Mouse (Mus musculus): Measurements from ENCODE around the gene Rsrp1.
"Not testable (repeated sequence)": the region's sequence is repeated elsewhere in the genome, so short reads cannot be mapped to it uniquely, and the experiment has no call there.

Rsrp1 gene

DNA sequence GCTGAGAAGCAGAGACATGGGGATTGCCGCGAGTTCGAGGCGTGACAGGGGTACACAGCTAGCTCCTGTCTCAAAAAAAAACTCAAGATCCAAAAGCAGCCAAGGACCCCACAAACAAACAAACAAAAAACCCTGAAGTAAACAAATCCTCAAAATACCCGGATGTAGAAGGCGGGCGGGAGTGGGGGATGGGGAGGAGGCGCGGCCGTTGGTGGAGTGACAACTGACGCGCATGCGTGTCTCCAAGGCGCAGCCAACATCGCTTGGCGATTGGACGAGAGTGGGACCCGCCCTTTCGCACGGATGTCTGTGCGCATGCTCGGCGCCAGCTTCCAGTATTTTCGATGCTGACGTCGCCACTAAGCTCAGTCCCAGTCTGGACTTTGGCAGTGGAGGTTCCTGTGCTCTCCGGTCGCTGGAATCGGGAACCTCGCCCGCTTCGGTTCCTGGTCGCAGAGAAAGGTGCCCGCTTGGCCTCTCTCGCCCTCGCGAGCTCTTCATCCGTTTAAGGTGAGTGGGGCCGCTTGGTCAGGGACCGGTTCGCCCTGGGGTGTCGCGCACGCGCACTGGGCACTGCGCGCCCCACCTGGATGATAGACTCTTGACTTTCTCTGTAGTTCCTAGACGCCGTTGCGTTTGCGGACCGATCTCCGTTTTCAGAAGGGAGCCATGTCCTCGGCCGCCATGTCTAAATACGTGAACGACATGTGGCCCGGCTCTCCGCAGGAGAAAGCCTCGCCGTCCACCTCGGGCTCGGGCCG lies at the start of gene Rsrp1:
Gene Rsrp1 (plus strand): TSS at position 335 of the 761 bp plus-strand sequence.
- peak; percentile 93 for DNase-seq (ENCODE audit: low read depth)

DNA sequence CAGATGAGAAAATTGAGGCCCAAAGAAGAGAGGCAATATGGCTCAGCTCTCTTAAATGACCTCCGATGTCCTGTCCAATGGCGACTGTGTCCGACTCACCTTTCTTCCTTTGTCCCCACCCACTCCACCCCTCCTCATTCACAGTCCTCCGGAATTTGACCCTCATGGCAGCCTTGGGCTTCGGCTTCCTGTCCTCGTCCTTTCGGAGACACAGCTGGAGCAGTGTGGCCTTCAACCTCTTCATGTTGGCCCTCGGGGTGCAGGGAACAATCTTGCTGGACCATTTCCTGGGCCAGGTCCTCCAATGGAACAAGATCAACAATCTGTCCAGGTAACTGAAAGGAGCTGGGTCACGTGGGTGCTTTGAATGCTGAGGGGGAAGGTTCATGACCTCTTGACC lies 47.2 kb upstream of the Rsrp1 start:
- DNase-seq (ENCODE audit: low read depth) = no peak

DNA sequence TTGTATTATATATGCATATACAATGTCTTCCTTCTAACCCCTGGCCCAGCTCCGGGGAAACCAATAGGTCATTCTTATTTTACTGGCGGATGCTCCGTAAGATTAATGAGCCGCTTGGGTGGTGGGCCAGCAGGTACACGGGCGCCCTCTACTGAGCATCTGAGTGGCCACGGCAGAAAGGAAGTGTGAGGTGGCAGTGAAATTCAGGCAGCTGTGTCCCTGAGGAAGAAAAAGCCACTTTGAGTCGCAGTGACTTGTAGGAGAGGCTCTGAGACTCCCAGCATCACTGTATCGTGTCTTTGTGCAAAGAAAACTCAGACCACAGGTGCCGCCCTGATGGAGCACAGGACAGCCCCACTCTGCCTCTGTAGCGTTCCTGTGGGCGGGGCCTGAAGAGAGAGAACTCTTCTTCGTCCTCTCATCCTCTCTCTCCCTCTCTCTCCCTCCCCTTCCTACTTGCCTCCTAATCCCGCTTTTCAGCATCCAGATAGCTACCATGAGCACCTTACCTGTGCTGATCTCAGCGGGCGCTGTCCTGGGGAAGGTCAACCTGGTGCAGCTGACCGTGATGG lies 43.9 kb upstream of the Rsrp1 start:
- DNase-seq (ENCODE audit: low read depth) = peak; percentile 66

- DNase-seq (ENCODE audit: low read depth) = no peak
Measured at GRCm38 (mm10) chr4:134880041-134880440, 43.4 kb upstream of the Rsrp1 start.

GRCm38 (mm10) chr4:134883266-134883665 lies 40.1 kb upstream of the Rsrp1 start:
- no peak for DNase-seq (ENCODE audit: low read depth)

- DNase-seq (ENCODE audit: low read depth) = no peak
Measured at GRCm38 (mm10) chr4:134883808-134884207, 39.6 kb upstream of the Rsrp1 start.

GRCm38 (mm10) chr4:134884364-134884763 lies 39.0 kb upstream of the Rsrp1 start:
- no peak for DNase-seq (ENCODE audit: low read depth)

DNA sequence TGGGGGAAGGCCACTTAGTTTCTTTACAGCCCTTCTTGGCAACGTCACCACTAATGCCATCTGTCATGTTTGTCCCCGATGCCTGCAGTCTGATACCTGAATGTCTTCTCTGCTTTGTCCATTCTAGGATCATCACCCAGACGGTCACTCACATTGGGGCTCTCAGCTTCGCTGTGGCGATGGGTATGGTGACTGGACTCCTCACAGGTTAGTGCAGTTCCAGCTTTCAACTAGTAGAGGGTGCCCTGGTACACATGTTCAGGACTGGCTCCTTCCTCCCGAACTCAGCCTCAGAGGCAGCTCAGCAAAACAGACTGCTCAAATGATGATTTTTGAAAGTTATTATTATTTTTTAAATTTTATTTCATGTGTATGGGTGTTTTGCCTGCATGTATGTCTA lies 31.3 kb upstream of the Rsrp1 start:
- DNase-seq (ENCODE audit: low read depth) = no peak

DNA sequence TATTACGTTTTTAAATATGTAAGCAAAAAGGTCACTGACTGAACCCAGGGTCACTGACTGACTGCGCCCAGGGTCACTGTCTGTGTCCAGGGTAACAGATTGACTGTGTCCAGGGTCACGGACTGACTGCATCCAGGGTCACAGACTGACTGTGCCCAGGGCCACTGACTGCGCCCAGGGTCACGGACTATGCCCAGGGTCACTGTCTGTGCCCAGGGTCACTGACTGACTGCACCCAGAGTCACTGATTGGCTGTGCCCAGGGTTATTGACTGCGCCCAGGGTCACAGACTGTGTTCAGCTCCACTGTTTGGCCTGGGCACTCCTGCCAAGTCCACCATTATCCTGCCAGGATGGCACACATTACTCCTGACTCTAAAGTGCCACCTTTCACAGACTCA lies 26.1 kb upstream of the Rsrp1 start:
- no peak for DNase-seq (ENCODE audit: low read depth)

DNA sequence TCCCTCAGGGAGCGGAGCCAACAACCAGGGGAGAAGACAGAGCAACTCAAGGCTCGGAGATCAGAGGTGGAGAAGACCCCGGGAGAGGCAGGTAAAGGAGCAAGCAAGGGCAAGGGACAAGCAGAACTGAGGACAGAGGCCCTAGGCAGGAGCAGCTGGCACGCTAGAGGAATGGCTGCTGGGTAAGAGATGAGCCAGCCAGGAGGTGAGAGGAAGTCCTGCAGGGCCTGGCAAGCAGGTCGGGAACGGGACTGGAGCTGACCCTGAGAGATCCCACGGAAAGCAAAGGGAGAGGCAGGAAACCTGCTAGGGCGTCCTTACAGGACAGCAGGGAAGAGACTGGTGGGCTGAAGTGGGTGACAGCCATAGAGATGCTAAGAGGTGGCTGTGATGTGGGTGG lies 22.3 kb upstream of the Rsrp1 start:
- DNase-seq (ENCODE audit: low read depth) = no peak

GRCm38 (mm10) chr4:134903046-134903445 lies 20.3 kb upstream of the Rsrp1 start:
- DNase-seq (ENCODE audit: low read depth) = no peak

DNA sequence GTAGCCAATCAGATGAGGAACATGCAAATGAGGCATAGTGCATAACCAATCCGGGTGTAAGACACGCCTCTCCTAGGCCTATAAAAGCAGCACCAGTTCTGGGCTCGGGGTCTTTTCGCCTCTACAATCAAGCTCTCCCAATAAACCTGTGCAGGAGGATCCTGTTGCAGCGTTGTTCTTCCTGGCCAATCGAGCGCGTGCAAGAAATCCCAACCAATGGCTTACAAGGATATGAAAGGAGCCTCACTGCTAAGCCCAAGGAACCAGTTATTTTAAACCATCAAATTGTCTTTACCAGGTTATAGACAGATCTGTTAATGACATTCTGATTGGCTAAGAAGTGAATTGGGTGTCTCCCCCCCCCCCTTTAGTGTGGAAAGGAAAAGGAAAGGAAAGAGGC lies 12.0 kb upstream of the Rsrp1 start:
- DNase-seq (ENCODE audit: low read depth) = not testable (repeated sequence)

DNA sequence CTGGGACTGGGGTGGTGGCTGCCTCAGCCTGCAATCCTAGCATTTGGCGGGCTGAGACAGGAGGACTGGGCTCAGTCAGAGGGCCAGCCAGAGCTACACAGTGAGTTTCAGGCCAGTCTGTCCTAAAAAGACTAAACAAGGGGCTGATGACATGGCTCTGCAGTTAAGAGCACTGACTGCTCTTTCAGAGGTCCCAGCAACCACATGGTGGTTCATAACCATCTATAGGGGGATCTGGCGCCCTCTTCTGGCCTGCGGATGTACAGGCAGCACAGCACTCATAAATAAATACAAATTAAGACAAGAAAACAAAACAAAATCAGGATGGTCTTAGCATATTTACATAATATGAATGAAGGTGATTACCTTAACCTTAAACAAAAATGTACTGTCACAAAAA lies 10.0 kb upstream of the Rsrp1 start:
- no peak for DNase-seq (ENCODE audit: low read depth)

DNA sequence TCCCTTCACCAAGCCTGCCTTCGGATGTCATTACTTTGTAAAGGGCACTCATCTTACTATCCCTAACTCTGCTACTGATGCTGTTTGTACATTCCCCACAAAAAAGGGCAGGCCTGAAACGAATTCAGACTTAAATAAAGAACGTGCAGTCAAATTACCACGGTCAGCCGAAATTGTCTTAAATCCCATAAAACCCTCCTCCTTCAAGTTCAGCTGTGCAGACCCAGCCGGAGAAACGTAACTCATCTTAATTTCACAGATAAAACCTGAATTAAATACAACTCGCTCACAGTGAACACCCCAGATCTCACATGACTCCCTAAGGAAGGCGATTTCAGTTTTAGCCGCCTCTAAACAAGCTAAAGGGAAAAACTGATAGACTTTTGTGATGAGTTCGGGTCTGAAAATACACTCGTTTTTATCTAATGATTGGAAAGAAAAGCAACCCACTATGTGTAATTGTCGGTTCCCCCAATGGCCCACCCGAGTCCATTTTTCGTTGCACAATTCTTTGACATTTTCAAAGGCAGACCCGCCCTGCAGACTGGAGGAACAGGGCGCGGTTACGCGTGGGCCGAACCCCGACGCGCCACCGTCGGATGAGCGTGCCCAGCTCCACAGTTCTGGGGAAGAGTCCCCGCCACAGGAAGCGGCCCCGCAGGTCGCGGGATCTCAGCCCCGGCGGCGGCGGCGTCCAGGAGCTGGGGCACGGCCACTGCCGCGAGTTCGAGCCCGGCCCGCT lies 9.1 kb upstream of the Rsrp1 start:
- DNase-seq (ENCODE audit: low read depth) = no peak

DNA sequence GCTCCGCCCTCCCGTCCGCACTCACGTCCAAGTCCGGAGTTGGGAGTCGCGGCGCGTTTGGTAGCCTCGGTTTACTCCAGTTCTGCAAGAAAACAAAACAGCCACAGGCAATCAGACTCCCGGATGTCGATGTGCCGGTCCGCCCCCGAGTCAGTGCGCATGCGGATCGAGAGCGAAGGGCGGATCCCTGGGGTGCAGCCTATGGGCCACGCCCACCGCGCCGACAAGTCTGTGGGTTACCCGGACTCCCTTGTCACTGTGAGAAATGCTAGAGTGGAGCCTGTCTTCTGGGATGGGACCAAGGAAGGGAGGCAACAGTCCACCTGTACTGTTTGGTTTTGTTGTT lies 8.6 kb upstream of the Rsrp1 start, which contains the start of gene Tmem50a:
Gene Tmem50a (minus strand): TSS at position 161 of the 346 bp plus-strand sequence.
- DNase-seq (ENCODE audit: low read depth) = peak; percentile 93

DNA sequence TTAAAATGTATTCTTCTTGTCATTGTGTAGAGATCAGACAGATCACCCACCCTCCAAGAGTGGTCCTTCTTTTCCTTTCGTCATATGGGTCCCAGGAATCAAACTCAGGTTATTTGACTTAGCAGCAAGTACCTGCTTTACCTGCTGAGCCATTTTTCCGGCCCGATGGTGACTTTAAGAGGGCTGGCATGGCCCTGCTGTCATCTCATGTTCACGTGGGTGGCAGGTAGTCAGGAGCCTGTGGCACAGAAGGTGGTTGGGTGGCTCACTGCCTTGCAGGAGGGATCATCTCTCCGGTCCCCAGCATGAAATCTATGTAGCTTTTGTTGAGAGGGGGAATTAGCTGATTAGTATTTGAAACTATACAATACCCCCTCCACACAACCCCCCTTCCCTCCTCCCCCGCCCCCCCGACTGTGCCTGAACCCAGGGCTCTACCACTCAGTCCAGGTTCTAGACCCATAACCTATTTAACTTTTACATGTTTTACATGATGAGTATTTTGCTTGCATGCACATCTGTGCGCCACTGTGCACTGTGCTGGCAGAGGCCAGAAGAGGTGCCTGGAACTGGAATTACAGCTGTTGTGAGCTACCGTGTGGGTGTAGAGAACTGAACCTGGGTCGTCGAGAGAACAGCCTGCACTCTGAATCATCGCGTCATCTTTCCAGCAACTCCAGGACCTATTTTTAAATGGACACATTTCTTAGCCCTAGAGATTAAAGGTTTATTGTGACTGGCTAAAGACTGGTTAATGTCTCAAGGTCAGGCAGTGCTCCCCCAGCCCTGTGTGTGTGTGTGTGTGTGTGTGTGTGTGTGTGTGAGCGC lies 8.0 kb upstream of the Rsrp1 start:
- DNase-seq (ENCODE audit: low read depth) = no peak

DNA sequence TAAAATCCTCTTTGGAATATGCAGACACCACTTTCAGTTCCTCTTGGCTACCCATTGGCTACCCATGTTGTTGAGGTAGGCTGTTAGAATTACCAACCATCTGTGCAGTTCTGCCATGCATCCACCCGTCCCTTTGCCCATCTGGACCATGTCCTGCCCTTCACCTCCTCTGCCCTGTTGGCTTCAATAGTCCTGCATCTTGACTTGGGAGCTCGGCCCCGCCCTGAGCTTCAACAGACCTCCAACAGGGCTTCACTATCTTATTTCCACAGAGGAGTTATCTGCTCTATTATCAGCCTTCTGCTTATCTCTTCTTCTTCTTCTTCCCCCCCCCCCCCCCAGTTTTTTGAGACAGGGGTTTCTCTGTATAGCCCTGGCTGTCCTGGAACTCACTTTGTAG lies 6.2 kb upstream of the Rsrp1 start:
- no peak for DNase-seq (ENCODE audit: low read depth)

- no peak for DNase-seq (ENCODE audit: low read depth)
Measured at GRCm38 (mm10) chr4:134918381-134918780, 5.0 kb upstream of the Rsrp1 start.

- no peak for DNase-seq (ENCODE audit: low read depth)
Measured at GRCm38 (mm10) chr4:134919733-134920540, 3.5 kb upstream of the Rsrp1 start.

GRCm38 (mm10) chr4:134920631-134921030 lies 2.8 kb upstream of the Rsrp1 start:
- no peak for DNase-seq (ENCODE audit: low read depth)

- DNase-seq (ENCODE audit: low read depth) = no peak
Measured at GRCm38 (mm10) chr4:134921703-134922102, 1.7 kb upstream of the Rsrp1 start.

Measured in c-Kit-positive CD71-negative TER-119-negative erythroid progenitor cells, embryonic 14.5 days (primary cell).